Mouse (Mus musculus) forebrain, embryonic 16.5 days (tissue): ENCODE measurements at regions not wholly inside any gene's neighbourhood (a gene's known extent, or its start where the extent isn't known, plus 50 kb on each side); places are given as distances from the start of the nearest gene placed in this dataset.

Experiments
- ATAC-seq: fragments of 200-750 bp; cut with Nextera tagmentation; 2 replicates; pipeline ENCODE4 v1.8.0; 2017; ENCODE audit warnings: mild to moderate bottlenecking, moderate library complexity
- H3K27ac ChIP-seq: fragments of 300-500 bp; sonication (generic); 2 replicates; pipeline ENCODE4 v1.5.1; 2014; ENCODE audit warnings: low read length, control low read depth
- H3K27me3 ChIP-seq: fragments of 300-500 bp; sonication (generic); replicated peaks from 2 replicates; pipeline ENCODE4 v1.6.1; 2014; ENCODE audit warnings: low read length; ENCODE audit not compliant: control insufficient read depth, insufficient read depth
- H3K36me3 ChIP-seq: fragments of 300-500 bp; sonication (generic); 2 replicates; pipeline ENCODE4 v1.6.1; 2014; ENCODE audit not compliant: control insufficient read depth, insufficient read depth
- H3K4me1 ChIP-seq: fragments of 300-500 bp; sonication (generic); replicated peaks from 2 replicates; pipeline ENCODE4 v1.6.1; 2014; ENCODE audit warnings: low read length; ENCODE audit not compliant: control insufficient read depth, insufficient read depth
- H3K4me2 ChIP-seq: fragments of 300-500 bp; sonication (generic); 2 replicates; pipeline ENCODE4 v1.6.1; 2014; ENCODE audit warnings: mild to moderate bottlenecking, low read length, control low read depth
- H3K4me3 ChIP-seq: fragments of 300-500 bp; sonication (generic); replicated peaks from 2 replicates; pipeline ENCODE4 v1.5.1; 2014; ENCODE audit warnings: mild to moderate bottlenecking, low read length, control low read depth
- H3K9ac ChIP-seq: fragments of 300-500 bp; sonication (generic); replicated peaks from 2 replicates; pipeline ENCODE4 v1.6.1; 2014; ENCODE audit warnings: low read depth, low read length, control low read depth
- H3K9me3 ChIP-seq: fragments of 300-500 bp; sonication (generic); 2 replicates; pipeline ENCODE4 v1.6.1; 2016; ENCODE audit warnings: low read length; ENCODE audit not compliant: control insufficient read depth
- WGBS: fragments of 180-500 bp; shearing (Covaris S2); extraction: QIAGEN DNeasy Blood & Tissue Kit; methylation state at CpG from one replicate; pipeline ENCODE4 v1.1.7; 2014; 5-methylcytosine and 5-hydroxymethylcytosine counted together

GRCm38 (mm10) chr11:7912036-7912435, 698.3 kb upstream of the Igfbp3 start:
- Histone ChIP-seq H3K4me1 (no peaks in the 10 kb centered on the region), H3K27ac (no peak overlapping the region), H3K36me3 (no peaks in the 10 kb centered on the region), H3K9me3 (no peaks in the 10 kb centered on the region), H3K9ac (no peak overlapping the region), H3K4me3 (no peak overlapping the region), H3K27me3 (no peaks in the 10 kb centered on the region), H3K4me2 (no peak overlapping the region)
- 80% methylated on average over 3 of the region's 3 CpGs for WGBS
- no peak for ATAC-seq

- Histone ChIP-seq H3K4me2 (no peak overlapping the region), H3K27me3 (no peaks in the 10 kb centered on the region), H3K27ac (no peak overlapping the region), H3K9me3 (no peaks in the 10 kb centered on the region), H3K4me3 (no peak overlapping the region), H3K9ac (no peak overlapping the region), H3K36me3 (no peaks in the 10 kb centered on the region), H3K4me1 (no peaks in the 10 kb centered on the region)
- ATAC-seq, result no peak
Measured at GRCm38 (mm10) chr11:7900266-7900665, 686.5 kb upstream of the Igfbp3 start.

DNA sequence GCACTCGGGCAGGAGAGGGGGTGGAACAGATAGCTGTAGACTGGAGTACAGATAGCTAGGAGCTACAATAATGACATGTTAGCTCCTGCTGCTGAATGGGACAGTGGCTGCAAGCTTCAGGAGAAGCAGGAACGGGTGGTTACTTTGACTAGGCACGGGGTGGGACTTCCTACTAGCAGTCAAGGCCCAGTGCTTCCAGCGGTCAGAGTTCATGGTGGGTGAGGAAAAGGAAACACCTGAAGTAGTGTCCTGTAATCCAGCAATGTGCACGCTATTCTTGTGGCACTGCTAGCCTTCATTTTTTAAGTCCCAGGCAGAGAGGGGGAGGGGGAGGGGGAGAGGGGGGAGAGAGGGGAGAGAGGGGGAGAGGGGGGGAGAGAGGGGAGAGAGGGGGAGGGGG, 684.5 kb upstream of the Igfbp3 start:
- Histone ChIP-seq H3K27ac (no peak overlapping the region), H3K4me3 (no peak overlapping the region), H3K27me3 (no peaks in the 10 kb centered on the region), H3K9ac (no peak overlapping the region), H3K4me1 (no peaks in the 10 kb centered on the region), H3K4me2 (no peak overlapping the region), H3K36me3 (no peaks in the 10 kb centered on the region), H3K9me3 (no peaks in the 10 kb centered on the region)
- WGBS, result 68% methylated on average over 5 of the region's 5 CpGs
- ATAC-seq, result no peak

DNA sequence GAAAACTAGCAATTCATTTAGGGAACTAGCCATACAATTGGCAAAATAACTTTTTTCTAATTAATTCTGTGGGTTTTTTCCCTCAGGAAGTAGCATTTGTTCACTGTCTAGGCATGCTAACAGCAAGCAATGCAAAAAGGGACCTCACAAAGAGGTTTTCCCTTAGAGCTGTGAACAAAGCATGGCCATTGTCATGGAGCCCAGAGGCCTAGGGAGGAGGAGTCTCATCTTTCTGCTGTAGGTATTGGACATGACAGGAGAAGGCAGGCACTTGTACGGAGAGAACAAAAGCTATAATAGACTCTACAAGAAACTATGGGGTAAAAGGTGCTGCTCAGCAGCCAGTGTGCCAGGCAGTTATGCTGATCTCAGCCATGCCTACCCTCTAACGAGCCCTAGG, 666.8 kb upstream of the Igfbp3 start:
- WGBS, result 16% methylated on average over 2 of the region's 2 CpGs
- H3K27ac ChIP-seq, result no peak overlapping the region
- no peaks in the 10 kb centered on the region for H3K9me3 ChIP-seq
- no peaks in the 10 kb centered on the region for H3K4me1 ChIP-seq
- no peaks in the 10 kb centered on the region for H3K27me3 ChIP-seq
- no peak overlapping the region for H3K9ac ChIP-seq
- no peaks in the 10 kb centered on the region for H3K36me3 ChIP-seq
- no peak for ATAC-seq
- no peak overlapping the region for H3K4me2 ChIP-seq
- no peak overlapping the region for H3K4me3 ChIP-seq

GRCm38 (mm10) chr11:7864116-7864515, 650.4 kb upstream of the Igfbp3 start:
- Histone ChIP-seq H3K9me3 (no peaks in the 10 kb centered on the region), H3K36me3 (no peaks in the 10 kb centered on the region), H3K27ac (no peak overlapping the region), H3K4me3 (no peak overlapping the region), H3K27me3 (no peaks in the 10 kb centered on the region), H3K9ac (no peak overlapping the region), H3K4me2 (no peak overlapping the region), H3K4me1 (no peaks in the 10 kb centered on the region)
- no peak for ATAC-seq
- 89% methylated on average over 3 of the region's 3 CpGs for WGBS

GRCm38 (mm10) chr11:7863711-7864110, 650.0 kb upstream of the Igfbp3 start:
- Histone ChIP-seq H3K9me3 (no peaks in the 10 kb centered on the region), H3K27me3 (no peaks in the 10 kb centered on the region), H3K36me3 (no peaks in the 10 kb centered on the region), H3K9ac (no peak overlapping the region), H3K27ac (no peak overlapping the region), H3K4me3 (no peak overlapping the region), H3K4me2 (no peak overlapping the region), H3K4me1 (no peaks in the 10 kb centered on the region)
- no peak for ATAC-seq
- 88% methylated on average over 5 of the region's 5 CpGs for WGBS

GRCm38 (mm10) chr11:7862547-7862946, 648.8 kb upstream of the Igfbp3 start:
- ATAC-seq, result no peak
- no peaks in the 10 kb centered on the region for H3K36me3 ChIP-seq
- H3K27me3 ChIP-seq, result no peaks in the 10 kb centered on the region
- no peak overlapping the region for H3K9ac ChIP-seq
- no peak overlapping the region for H3K27ac ChIP-seq
- no peaks in the 10 kb centered on the region for H3K4me1 ChIP-seq
- no peaks in the 10 kb centered on the region for H3K9me3 ChIP-seq
- no peak overlapping the region for H3K4me3 ChIP-seq
- H3K4me2 ChIP-seq, result no peak overlapping the region

DNA sequence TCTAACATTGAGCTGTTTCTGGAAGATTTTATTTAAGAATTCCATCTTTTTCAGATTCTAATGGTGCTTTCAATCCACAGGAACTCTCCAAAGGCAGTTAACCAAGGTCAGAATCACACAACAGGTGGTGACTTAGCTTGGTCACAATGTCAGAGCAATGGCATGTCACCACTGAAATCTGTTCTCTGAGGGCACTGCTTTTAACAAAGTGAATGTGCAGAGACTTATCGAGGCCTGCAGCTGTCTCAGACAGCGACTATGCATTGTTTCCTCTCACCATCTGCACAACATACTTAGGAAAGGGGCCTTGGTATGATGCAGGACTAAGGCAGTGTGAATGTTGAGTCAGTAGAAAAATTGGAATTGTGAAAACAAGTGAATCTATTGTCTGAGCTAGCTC, 638.9 kb upstream of the Igfbp3 start:
- Histone ChIP-seq H3K4me3 (no peak overlapping the region), H3K9me3 (peaks cover under 1% of the 10 kb centered on the region; the same call in 1 of the 2 replicates), H3K9ac (no peak overlapping the region), H3K27ac (no peak overlapping the region), H3K27me3 (no peaks in the 10 kb centered on the region), H3K4me2 (no peak overlapping the region), H3K4me1 (no peaks in the 10 kb centered on the region), H3K36me3 (no peaks in the 10 kb centered on the region)
- ATAC-seq, result no peak
- 77% methylated on average over 2 of the region's 2 CpGs for WGBS

DNA sequence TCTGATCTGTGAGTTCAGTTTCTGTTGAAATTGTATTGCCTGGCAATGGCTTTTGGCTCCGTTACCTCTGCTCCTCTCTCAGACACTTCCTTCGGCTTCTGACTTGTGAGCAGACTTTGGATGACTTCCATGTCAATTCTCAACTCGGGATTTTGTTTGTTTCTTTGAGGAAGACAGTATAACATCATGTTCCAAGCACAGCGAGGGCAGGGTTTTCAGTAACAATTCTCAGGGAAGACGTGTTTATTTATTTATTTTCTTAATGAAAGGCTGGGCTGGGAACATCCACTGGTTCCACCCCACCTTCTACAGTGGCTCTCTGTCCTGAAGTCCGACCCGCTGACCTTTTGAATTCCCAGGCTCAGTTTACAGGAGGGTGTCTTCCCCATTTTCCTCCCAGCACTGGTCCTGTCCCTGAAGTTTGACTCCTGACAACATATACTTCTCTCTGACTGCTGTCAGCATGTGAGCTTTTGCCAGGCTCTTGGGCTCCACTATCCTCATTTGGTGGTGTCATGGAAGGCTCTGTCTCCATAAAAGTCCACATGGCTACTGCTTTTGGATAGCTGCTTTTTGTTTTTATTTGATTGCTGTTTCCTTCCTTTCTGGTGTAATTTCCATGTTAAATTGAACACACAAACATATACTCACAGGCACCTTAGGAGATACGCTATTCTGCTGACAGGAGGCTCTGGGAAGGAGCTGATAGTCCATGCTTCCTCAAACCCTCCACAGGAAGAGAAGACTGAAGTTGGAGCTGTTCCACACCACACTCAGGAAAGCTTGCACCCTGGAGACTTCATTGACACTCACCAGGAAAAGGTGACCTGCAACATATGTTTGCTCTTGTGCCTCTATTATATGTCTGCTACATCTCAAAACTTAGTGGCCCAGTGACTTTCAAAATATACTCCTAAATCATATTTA, 624.9 kb upstream of the Igfbp3 start:
- no peaks in the 10 kb centered on the region for H3K4me1 ChIP-seq
- H3K9me3 ChIP-seq, result no peaks in the 10 kb centered on the region
- H3K27me3 ChIP-seq, result no peaks in the 10 kb centered on the region
- H3K36me3 ChIP-seq, result no peaks in the 10 kb centered on the region
- H3K4me2 ChIP-seq, result no peak overlapping the region
- 79% methylated on average over 8 of the region's 8 CpGs for WGBS
- no peak overlapping the region for H3K27ac ChIP-seq
- no peak overlapping the region for H3K9ac ChIP-seq
- ATAC-seq, result no peak
- no peak overlapping the region for H3K4me3 ChIP-seq

DNA sequence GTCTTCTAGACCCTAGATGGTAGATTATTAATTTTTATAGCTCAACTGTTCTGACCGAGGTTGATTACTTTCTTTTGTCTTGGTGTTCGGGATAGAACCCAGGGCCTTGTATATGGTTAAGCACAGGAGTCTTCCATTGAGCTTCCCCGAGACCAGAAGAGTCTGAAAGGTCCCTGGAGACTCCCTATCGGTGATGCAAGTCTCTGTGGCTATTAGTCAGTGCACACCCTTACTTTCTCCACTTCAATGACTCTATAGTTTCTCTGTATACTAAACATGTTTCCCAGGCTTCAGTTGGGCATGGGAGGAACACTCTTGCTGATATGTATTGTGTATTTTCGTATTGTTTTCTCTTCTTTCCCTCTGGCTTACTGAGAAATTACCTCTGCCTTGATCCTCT, 623.8 kb upstream of the Igfbp3 start:
- Histone ChIP-seq H3K4me2 (no peak overlapping the region), H3K9ac (no peak overlapping the region), H3K27ac (no peak overlapping the region), H3K4me1 (no peaks in the 10 kb centered on the region), H3K9me3 (no peaks in the 10 kb centered on the region), H3K36me3 (no peaks in the 10 kb centered on the region), H3K27me3 (no peaks in the 10 kb centered on the region), H3K4me3 (no peak overlapping the region)
- no peak for ATAC-seq
- 84% methylated on average over 5 of the region's 5 CpGs for WGBS
